Mouse (Mus musculus): Measurements from ENCODE around the gene Olfr1410.

The Olfr1410 gene

GRCm38 (mm10) chr1:92641514-92642272 is 36.1 kb downstream of the Olfr1410 start, which contains the start of gene Cops9:
Cops9 (minus strand) TSS chr1:92641985.
- DNase-seq = peak; percentile 89

- DNase-seq = peak; percentile 3
Observed at GRCm38 (mm10) chr1:92643691-92644090, 38.1 kb downstream of the Olfr1410 start.

- peak; percentile 3 for DNase-seq
Observed at GRCm38 (mm10) chr1:92644916-92645315, 39.3 kb downstream of the Olfr1410 start.

GRCm38 (mm10) chr1:92646111-92646510 is 40.5 kb downstream of the Olfr1410 start:
- DNase-seq = peak; percentile 2

- peak; percentile 2 for DNase-seq
Observed at GRCm38 (mm10) chr1:92646601-92647000, 41.0 kb downstream of the Olfr1410 start.

GRCm38 (mm10) chr1:92647026-92647425 is 41.4 kb downstream of the Olfr1410 start:
- DNase-seq = no peak

GRCm38 (mm10) chr1:92647752-92648151 is 42.2 kb downstream of the Olfr1410 start:
- DNase-seq = peak; percentile 76

- DNase-seq = peak; percentile 32
Observed at GRCm38 (mm10) chr1:92648197-92648596, 42.6 kb downstream of the Olfr1410 start.

GRCm38 (mm10) chr1:92648673-92649072 is 43.1 kb downstream of the Olfr1410 start, which contains the start of gene Otos:
Otos (minus strand) TSS chr1:92648841.
- peak; percentile 80 for DNase-seq

- no peak for DNase-seq
Observed at GRCm38 (mm10) chr1:92651467-92651866, 45.9 kb downstream of the Olfr1410 start.

- no peak for DNase-seq
Observed at GRCm38 (mm10) chr1:92653179-92653578, 47.6 kb downstream of the Olfr1410 start.

- DNase-seq = no peak
Observed at GRCm38 (mm10) chr1:92654676-92655075, 49.1 kb downstream of the Olfr1410 start.

GRCm38 (mm10) chr1:92657025-92657820 is 51.6 kb downstream of the Olfr1410 start:
- DNase-seq = no peak

GRCm38 (mm10) chr1:92659392-92659791 is 53.8 kb downstream of the Olfr1410 start:
- DNase-seq = no peak

Data from thymus, postnatal 4 days (tissue).